Mouse (Mus musculus) hindbrain, embryonic 14.5 days (tissue): ENCODE measurements at regions not wholly inside any gene's neighbourhood (a gene's known extent, or its start where the extent isn't known, plus 50 kb on each side); places are given as distances from the start of the nearest gene placed in this dataset.

ENCODE experiments used
- ATAC-seq: fragments of 200-750 bp; cut with Nextera tagmentation; 2 replicates; pipeline ENCODE4 v1.8.0; 2017; ENCODE audit warnings: moderate number of reproducible peaks, mild to moderate bottlenecking, moderate TSS enrichment, moderate library complexity; ENCODE audit not compliant: low FRiP score
- DNase-seq: peaks from one replicate; pipeline ENCODE4 v3.0.0-alpha.2; 2015; ENCODE audit warnings: low spot score
- H3K27ac ChIP-seq: fragments of 300-500 bp; sonication (generic); 2 replicates; pipeline ENCODE4 v1.5.1; 2014; ENCODE audit warnings: mild to moderate bottlenecking, moderate library complexity
- H3K27me3 ChIP-seq: fragments of 300-500 bp; sonication (generic); 2 replicates; pipeline ENCODE4 v1.6.1; 2014; ENCODE audit warnings: mild to moderate bottlenecking, low read length, mixed read lengths; ENCODE audit not compliant: control insufficient read depth, insufficient read depth
- H3K36me3 ChIP-seq: fragments of 300-500 bp; sonication (generic); replicated peaks from 2 replicates; pipeline ENCODE4 v1.6.1; 2014; ENCODE audit not compliant: control insufficient read depth, insufficient read depth
- H3K4me1 ChIP-seq: fragments of 300-500 bp; sonication (generic); replicated peaks from 2 replicates; pipeline ENCODE4 v1.6.1; 2014; ENCODE audit warnings: antibody characterized with exemption, low read length, mixed read lengths; ENCODE audit not compliant: control insufficient read depth, insufficient read depth
- H3K4me2 ChIP-seq: fragments of 300-500 bp; sonication (generic); replicated peaks from 2 replicates; pipeline ENCODE4 v1.6.1; 2014; ENCODE audit warnings: mild to moderate bottlenecking, moderate library complexity
- H3K4me3 ChIP-seq: fragments of 300-500 bp; sonication (generic); replicated peaks from 2 replicates; pipeline ENCODE4 v1.5.1; 2014; ENCODE audit warnings: mild to moderate bottlenecking, low read length
- H3K9ac ChIP-seq: fragments of 300-500 bp; sonication (generic); 2 replicates; pipeline ENCODE4 v1.6.1; 2014
- H3K9me3 ChIP-seq: fragments of 300-500 bp; sonication (generic); 2 replicates; pipeline ENCODE4 v1.6.1; 2016; ENCODE audit warnings: low read length; ENCODE audit not compliant: control insufficient read depth
- WGBS: fragments of 180-500 bp; shearing (Covaris S2); extraction: QIAGEN DNeasy Blood & Tissue Kit; methylation state at CpG from one replicate; pipeline ENCODE4 v1.1.7; 2014; 5-methylcytosine and 5-hydroxymethylcytosine counted together

- no peak overlapping the region for H3K4me3 ChIP-seq
- no peak overlapping the region for H3K27ac ChIP-seq
- DNase-seq, result no peak
- no peak for ATAC-seq
- H3K9me3 ChIP-seq, result no peaks in the 10 kb centered on the region
- H3K4me2 ChIP-seq, result no peak overlapping the region
- 79% methylated on average over 9 of the region's 9 CpGs for WGBS
- no peaks in the 10 kb centered on the region for H3K27me3 ChIP-seq
- no peaks in the 10 kb centered on the region; the same call in 1 of the 2 replicates for H3K4me1 ChIP-seq
- H3K36me3 ChIP-seq, result no peaks in the 10 kb centered on the region
- H3K9ac ChIP-seq, result no peak overlapping the region
Observed at GRCm38 (mm10) chr1:35864246-35864645, 204.0 kb upstream of the Hs6st1 start.

DNA sequence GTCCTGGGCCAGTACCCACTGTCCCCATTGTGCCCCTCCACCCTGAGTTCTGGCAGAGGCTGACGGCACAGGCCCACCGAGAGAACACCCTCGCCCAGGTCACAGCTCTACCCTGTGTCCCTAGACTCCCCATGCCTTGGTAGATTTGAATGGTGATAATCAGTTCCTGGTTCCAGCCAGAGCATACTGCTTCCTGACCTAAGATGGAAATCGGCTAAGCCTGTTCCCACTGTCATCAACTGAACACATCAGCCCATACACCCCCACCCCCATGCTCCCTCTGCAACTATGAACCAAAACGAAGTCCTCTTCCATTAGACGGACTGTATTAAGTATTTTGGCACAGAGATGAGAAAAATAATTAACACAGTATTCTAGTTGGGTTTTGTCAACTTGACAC is 202.9 kb upstream of the Hs6st1 start:
- WGBS, result 88% methylated on average over 6 of the region's 6 CpGs
- Histone ChIP-seq H3K36me3 (no peaks in the 10 kb centered on the region), H3K4me1 (peaks cover 5% of the 10 kb centered on the region), H3K9me3 (no peaks in the 10 kb centered on the region), H3K27me3 (no peaks in the 10 kb centered on the region), H3K27ac (no peak overlapping the region), H3K4me2 (no peak overlapping the region), H3K4me3 (no peak overlapping the region), H3K9ac (no peak overlapping the region)
- DNase-seq (no peak), ATAC-seq (no peak)

- Histone ChIP-seq H3K4me2 (no peak overlapping the region), H3K9me3 (no peaks in the 10 kb centered on the region), H3K9ac (no peak overlapping the region), H3K4me3 (no peak overlapping the region), H3K36me3 (no peaks in the 10 kb centered on the region), H3K27me3 (no peaks in the 10 kb centered on the region), H3K27ac (no peak overlapping the region), H3K4me1 (peaks cover 8% of the 10 kb centered on the region)
- 84% methylated on average over 12 of the region's 12 CpGs for WGBS
- DNase-seq, result no peak
- ATAC-seq, result no peak
Observed at GRCm38 (mm10) chr1:35866643-35867042, 201.6 kb upstream of the Hs6st1 start.

DNA sequence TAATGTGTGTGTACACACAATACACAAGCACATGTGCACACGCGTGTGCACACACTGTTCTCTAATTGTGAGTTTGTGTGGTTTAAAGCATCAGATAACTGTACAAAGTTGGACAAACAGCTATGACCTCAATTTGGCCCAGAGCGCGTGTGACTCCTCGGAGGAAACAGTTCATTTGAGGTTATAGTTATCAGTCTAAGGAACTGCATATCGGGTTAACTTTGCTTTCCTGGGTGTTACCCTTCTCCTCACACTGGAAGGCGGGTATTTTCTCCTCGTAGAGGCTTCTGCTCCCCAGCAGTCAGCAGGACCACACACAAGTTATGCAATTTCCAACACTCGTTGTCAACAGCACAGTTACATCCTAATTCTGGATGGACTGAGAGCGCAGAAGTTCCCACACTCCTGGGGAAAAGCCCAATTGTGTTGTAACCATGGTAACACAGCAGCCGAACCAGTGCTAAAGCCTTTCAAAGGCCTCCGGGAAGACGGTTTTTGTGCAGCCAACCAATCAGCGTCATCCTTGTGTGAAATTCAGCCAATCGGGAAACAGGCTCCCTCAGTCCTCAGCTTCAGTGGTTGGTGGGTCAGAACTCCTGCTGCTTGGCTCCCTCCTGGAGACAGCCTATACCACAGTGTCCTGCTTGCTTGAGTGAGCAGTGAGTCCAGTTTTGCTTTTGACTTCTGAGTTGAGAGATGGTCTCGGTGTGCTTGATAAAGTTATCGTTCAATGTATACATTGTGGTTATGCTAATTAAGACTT is 198.6 kb upstream of the Hs6st1 start:
- peaks cover 8% of the 10 kb centered on the region for H3K4me1 ChIP-seq
- H3K9ac ChIP-seq, result no peak overlapping the region
- no peaks in the 10 kb centered on the region for H3K27me3 ChIP-seq
- no peak overlapping the region for H3K4me3 ChIP-seq
- WGBS, result 19% methylated on average over 17 of the region's 17 CpGs
- H3K36me3 ChIP-seq, result no peaks in the 10 kb centered on the region
- DNase-seq, result peak; percentile 86
- no peaks in the 10 kb centered on the region for H3K9me3 ChIP-seq
- no peak overlapping the region for H3K27ac ChIP-seq
- peak overlapping the region; percentile 36 for H3K4me2 ChIP-seq
- ATAC-seq, result peak; percentile 95

GRCm38 (mm10) chr1:35870144-35870827 is 197.9 kb upstream of the Hs6st1 start:
- H3K4me1 ChIP-seq, result peaks cover 8% of the 10 kb centered on the region
- H3K9ac ChIP-seq, result no peak overlapping the region
- no peaks in the 10 kb centered on the region for H3K27me3 ChIP-seq
- no peak overlapping the region for H3K4me3 ChIP-seq
- DNase-seq (no peak), ATAC-seq (no peak)
- H3K27ac ChIP-seq, result no peak overlapping the region
- H3K9me3 ChIP-seq, result no peaks in the 10 kb centered on the region
- 57% methylated on average over 9 of the region's 9 CpGs for WGBS
- H3K4me2 ChIP-seq, result peak overlapping the region; percentile 36
- H3K36me3 ChIP-seq, result no peaks in the 10 kb centered on the region

GRCm38 (mm10) chr1:35873038-35873437 is 195.2 kb upstream of the Hs6st1 start:
- DNase-seq, result no peak
- Histone ChIP-seq H3K9ac (no peak overlapping the region), H3K4me1 (peaks cover 8% of the 10 kb centered on the region), H3K4me2 (no peak overlapping the region), H3K27me3 (no peaks in the 10 kb centered on the region), H3K9me3 (no peaks in the 10 kb centered on the region), H3K27ac (no peak overlapping the region), H3K4me3 (no peak overlapping the region), H3K36me3 (no peaks in the 10 kb centered on the region)
- WGBS, result 92% methylated on average over 2 of the region's 2 CpGs
- no peak for ATAC-seq

GRCm38 (mm10) chr1:35875210-35875811 is 192.9 kb upstream of the Hs6st1 start:
- Histone ChIP-seq H3K9me3 (no peaks in the 10 kb centered on the region), H3K4me2 (no peak overlapping the region), H3K4me3 (no peak overlapping the region), H3K9ac (no peak overlapping the region), H3K27ac (no peak overlapping the region), H3K36me3 (no peaks in the 10 kb centered on the region), H3K27me3 (no peaks in the 10 kb centered on the region), H3K4me1 (peaks cover 3% of the 10 kb centered on the region; the same call in 1 of the 2 replicates)
- DNase-seq, result peak; percentile 33
- ATAC-seq, result peak; percentile 60; the same call in 1 of the 2 replicates
- WGBS, result 60% methylated on average over 11 of the region's 11 CpGs

DNA sequence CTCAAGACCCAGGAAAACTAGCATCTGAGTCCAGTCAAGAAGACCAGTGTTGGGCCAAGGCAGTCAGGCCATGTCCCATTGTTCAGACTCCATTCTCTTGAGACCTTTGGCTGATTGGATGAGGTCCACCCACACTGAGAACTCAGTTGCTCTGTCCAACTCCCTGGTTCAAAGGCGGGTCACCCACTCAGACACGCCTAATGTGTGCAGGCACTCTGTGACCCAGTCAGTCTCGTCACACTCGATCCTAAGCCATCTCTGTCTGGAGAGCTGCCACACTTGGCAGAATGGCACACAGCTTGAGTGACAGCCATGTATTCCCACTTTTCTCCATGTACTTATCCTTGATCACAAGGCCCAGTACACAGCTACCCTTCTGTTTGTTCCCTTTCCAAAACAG is 189.8 kb upstream of the Hs6st1 start:
- ATAC-seq (no peak), DNase-seq (no peak)
- Histone ChIP-seq H3K4me2 (no peak overlapping the region), H3K9ac (no peak overlapping the region), H3K27me3 (no peaks in the 10 kb centered on the region), H3K4me3 (no peak overlapping the region), H3K4me1 (no peaks in the 10 kb centered on the region), H3K27ac (no peak overlapping the region), H3K9me3 (no peaks in the 10 kb centered on the region), H3K36me3 (no peaks in the 10 kb centered on the region)
- 88% methylated on average over 4 of the region's 4 CpGs for WGBS

- 72% methylated on average over 11 of the region's 11 CpGs for WGBS
- H3K27ac ChIP-seq, result no peak overlapping the region
- H3K4me3 ChIP-seq, result no peak overlapping the region
- H3K36me3 ChIP-seq, result no peaks in the 10 kb centered on the region
- no peak for DNase-seq
- no peaks in the 10 kb centered on the region for H3K9me3 ChIP-seq
- ATAC-seq, result no peak
- H3K4me1 ChIP-seq, result no peaks in the 10 kb centered on the region
- no peak overlapping the region for H3K4me2 ChIP-seq
- no peak overlapping the region for H3K9ac ChIP-seq
- H3K27me3 ChIP-seq, result no peaks in the 10 kb centered on the region
Observed at GRCm38 (mm10) chr1:35879388-35880093, 188.7 kb upstream of the Hs6st1 start.
